Mouse (Mus musculus) bone marrow, adult 2 months (tissue): Measurements from ENCODE around the gene Tuft1.

Source experiments
- CTCF ChIP-seq: fragments of 200-500 bp; IDR thresholded peaks from 2 replicates; pipeline ENCODE4 v1.5.1; 2011; ENCODE audit warnings: low read length, control low read depth; ENCODE audit not compliant: control insufficient read depth, insufficient read depth
- POLR2A ChIP-seq: fragments of 200-500 bp; IDR thresholded peaks from 2 replicates; pipeline ENCODE4 v1.6.1; 2011; ENCODE audit warnings: low read depth, mild to moderate bottlenecking, control low read depth, low read length, borderline replicate concordance; ENCODE audit not compliant: control insufficient read depth

DNA sequence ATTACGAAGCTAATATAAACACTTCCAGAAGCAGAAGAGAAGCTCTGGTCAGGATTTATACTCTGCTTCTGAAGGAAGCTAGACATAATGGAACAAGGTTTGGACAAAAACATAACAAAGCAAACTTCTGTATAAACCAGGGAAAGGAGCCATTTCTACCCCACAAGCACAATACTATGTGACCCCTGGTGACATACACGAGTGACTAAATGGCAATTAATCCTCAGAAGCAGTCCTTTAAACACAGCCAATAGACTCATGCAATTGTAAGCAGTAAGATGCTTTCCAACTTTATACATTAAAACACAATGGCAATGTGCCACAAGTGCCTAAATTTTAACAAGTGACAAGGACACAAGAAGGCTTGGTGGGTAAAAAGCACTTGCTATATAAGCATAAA lies 91.4 kb downstream of the Tuft1 start:
- TF ChIP-seq CTCF (no peak), POLR2A (no peak)
